Mouse (Mus musculus): Measurements from ENCODE around the gene Tle6.

The Tle6 gene

DNA sequence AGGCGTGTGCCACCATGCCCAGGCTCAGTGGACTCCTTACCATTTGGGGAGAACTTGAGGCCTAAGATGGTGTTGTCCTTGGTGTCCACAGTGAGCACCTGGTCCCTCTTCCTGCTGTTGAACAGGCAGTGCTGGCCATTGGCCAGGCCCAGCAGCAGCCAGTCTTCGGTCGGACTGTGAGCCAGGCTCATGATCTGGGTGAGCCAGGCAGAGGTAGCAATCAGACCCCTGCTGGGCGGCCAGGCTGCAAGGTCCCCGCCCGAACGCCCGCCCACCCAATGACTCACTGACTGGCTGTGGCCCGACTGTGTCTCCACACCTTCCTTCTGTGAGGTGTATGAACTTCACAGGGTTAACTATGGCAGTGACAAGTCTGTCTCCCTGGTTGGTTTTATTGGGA is 9.0 kb downstream of the Tle6 start:
- DNase-seq (ENCODE audit: low spot score) = no peak

GRCm38 (mm10) chr10:81588739-81589138 is 12.1 kb downstream of the Tle6 start:
- DNase-seq (ENCODE audit: low spot score) = no peak

DNA sequence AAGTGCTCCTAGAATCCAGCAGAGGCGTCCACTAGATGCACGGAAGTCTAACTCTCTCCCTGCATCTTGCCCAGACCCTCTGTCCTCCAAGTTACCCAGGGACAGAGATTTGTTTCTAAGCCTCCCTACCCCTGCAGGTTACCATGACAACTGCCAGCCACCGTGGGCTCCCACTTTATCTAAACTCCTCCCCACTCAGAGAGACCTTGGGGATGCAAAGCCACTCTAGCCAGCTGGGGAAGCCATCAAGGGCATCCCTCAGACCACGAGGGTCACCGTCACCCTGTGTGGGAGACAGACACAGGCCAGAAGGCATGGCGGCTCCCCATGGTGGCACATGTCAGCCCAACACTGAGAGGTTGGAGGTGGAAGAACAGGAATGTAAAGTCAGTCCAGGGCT is 17.5 kb downstream of the Tle6 start:
- no peak for DNase-seq (ENCODE audit: low spot score)

DNA sequence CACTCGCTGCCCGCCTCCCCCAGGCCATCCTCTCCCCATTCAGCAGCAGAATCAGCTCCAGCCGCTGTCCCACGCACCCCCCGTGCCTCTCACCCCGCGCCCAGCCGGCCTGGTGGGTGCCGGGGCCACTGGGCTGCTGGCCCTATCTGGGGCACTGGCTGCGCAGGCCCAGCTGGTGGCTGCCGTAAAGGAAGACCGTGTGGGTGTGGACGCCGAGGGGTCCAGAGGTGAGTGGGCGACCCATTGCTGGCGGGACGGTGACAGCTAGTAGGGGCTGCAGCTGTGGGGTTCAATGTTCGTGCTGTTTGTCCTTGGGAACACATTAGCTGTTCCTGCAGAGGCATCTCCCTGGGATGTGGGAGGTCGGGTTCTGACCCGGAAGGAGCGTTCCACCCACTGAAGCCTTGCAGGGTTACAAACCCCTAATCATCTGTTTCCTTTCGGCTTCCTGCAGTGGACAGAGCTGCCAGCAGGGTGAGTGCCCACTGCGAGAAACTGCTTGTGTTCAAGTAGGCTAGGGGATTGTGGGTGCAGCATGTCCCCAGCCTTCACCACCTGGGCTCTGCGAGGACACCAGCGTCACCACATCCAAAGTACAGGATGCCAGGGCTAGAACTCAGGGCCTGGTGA is 20.3 kb downstream of the Tle6 start:
- no peak for DNase-seq (ENCODE audit: low spot score)

DNA sequence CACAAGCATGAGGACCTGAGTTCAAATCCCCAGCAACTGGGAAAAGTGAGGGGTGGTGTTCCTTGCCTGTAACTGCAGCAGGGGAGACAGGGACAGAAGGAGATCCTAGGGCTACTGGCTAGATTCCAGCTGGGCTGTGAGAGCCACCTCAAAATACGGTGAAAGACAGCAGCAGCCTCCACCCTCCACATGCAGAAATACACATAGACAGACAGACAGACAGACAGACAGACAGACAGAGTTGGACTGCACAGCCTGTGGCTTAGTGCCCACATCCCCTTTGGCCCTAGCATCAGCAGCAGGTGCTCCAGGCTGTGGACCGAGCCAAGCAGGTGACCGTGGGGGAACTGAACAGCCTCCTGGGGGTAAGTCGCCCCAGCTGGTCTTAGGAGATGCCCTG is 20.9 kb downstream of the Tle6 start:
- no peak for DNase-seq (ENCODE audit: low spot score)

DNA sequence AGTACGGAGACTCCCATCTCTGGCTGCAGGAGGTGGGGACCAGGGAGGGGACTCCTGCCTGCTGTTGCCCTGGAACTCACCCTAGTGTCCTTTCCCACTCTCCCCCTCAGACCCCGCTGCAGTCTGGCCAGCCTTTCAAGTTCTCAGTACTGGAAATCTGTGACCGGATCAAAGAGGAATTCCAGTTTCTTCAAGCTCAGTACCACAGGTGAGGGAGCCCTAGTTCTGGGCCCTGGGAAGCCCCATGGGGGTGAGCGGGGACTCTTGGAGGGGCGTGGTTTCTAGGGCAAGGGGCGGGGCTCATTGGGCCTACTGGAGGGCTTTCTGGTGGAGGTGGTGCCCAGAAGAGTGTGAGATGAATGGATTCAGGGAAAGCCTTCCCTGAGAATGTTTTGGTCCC is 25.2 kb downstream of the Tle6 start:
- DNase-seq (ENCODE audit: low spot score) = no peak

- no peak for DNase-seq (ENCODE audit: low spot score)
Observed at GRCm38 (mm10) chr10:81575208-81575631, 25.7 kb downstream of the Tle6 start.

- DNase-seq (ENCODE audit: low spot score) = no peak
Observed at GRCm38 (mm10) chr10:81574081-81575056, 26.5 kb downstream of the Tle6 start, which contains the start of gene Tle2. TSS of gene Tle2 (plus strand) at chr10:81574561.

- DNase-seq (ENCODE audit: low spot score) = no peak
Observed at GRCm38 (mm10) chr10:81572975-81573374, 27.9 kb downstream of the Tle6 start.

DNA sequence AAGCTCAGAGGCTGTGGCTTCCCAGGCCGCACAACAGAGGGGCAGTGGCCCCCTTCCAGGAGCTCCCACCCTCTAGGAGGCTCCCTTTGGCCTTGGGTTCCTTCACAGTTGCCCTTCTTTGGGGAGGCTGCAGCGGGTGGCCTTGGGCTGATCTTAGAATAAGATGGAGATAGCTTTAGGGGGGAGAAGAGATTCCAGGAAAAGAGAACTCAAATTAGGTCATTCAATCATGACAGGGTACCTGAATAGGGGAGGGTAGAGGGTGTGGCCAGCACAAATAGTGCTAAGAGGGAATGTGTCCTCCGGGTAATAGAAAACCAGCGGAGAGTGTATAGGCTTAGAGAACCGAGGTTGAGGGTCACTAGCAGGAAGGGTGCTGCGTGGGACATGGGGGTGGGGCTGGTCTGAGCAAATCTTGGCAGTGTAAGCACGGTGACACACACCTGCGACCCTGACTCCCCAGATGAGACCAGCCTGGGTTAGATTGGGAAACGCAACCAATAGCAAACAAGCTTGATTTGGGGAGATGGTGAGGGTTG is 28.7 kb downstream of the Tle6 start:
- no peak for DNase-seq (ENCODE audit: low spot score)

- DNase-seq (ENCODE audit: low spot score) = peak; percentile 94
Observed at GRCm38 (mm10) chr10:81571501-81571876, 29.4 kb downstream of the Tle6 start.

GRCm38 (mm10) chr10:81570831-81571500 is 29.9 kb downstream of the Tle6 start:
- peak; percentile 89 for DNase-seq (ENCODE audit: low spot score)

DNA sequence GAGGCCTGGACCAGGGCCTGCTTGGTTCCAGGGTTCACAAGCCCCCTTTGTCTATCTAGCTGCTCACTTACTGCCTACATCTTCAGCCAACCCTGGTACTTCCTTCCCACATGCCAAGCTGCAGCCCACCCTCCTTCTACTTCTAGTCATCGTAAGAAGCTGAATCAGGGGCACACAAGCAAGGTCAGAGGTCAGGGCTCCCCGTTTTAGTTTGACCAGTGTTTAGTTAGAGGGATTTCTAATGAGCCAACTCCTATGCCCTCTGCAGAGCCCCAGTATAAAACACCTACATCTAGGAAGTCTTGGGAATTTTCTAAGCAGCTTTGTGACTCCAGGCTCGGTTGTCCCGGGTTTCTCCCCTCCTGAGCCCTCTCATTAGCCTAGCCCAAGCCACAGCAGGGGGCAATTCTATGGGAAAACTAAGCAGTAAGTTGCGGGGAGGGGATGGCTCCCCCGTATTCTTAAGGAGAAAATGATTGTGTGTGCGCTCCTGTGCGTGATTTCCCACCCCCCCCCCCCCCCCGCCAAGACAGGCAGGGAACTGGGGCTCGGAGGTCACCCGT is 30.6 kb downstream of the Tle6 start:
- no peak for DNase-seq (ENCODE audit: low spot score)

DNA sequence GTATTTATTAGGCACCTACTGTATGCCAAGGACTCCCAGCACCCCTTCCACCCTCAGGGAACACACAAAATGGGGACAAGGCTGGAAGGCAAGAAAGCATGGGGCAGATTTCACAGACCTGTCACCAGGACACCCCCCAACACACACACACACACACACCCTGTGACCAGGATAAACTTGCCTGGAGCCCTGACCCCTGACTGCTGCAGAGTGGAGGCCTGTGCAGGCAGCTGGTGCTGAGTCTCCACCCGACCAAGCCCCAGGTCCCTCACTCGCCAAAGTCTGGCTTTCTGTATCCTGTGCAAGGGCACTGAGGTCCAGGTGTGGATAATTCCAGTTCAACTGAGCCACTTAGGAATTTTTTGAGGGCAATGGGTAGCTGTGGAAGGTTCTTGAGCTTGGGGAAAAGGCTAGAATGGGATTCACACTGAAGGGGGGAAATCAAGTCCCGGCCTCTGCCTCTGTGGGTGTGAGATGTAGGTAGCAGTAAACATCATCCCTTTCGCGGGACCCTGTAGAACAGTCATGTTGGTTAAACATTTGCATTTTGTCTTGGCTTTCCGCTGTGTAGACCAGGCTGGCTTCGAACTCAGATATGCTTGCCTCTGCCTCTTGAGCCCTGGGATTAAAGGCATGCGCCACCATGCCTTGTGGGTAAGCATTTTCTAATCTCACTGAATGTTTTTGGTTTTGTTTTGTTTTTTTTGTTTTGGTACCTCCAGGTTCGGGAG is 31.2 kb downstream of the Tle6 start:
- no peak for DNase-seq (ENCODE audit: low spot score)

DNA sequence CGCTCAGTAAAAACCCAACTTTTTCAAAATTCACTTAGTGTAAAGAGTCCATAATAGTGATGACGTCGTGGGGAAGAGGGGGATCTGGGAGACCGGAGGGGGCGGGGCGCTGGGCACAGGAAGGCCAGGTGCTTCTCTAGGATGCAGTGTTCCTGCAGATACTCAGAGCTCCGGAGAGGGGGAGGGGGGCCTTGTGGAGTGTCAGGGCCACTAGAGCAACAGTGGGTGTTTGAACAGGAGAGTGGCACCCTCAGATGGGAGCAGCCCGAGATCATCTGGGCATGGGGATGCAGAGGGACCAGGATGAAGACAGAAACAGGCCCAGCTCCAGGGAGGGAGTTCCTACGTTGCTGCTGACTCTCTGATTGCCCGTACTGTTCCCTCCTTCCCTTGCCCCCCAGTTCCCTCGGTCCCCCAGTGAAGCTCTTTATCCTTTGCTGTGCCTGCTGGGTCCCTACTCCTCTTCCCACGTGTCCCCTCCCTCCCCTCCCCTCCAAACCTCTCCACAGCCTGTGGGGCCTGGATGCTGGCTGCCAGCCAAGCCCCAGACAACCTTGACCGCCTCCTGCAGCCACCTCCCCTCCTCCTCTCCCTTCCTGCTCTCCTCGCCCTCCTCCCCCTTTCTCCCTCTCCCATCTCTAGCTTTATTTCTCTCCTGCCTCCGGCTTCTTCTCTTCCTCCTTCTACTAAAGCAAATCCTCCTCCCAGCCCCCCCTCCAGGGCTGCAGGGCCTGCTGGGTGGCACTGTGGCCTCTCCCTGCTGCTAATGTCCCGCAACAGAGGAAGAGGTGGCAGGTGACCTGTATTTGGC is 32.3 kb downstream of the Tle6 start:
- DNase-seq (ENCODE audit: low spot score) = no peak

GRCm38 (mm10) chr10:81565257-81566228 is 35.3 kb downstream of the Tle6 start:
- DNase-seq (ENCODE audit: low spot score) = no peak

DNA sequence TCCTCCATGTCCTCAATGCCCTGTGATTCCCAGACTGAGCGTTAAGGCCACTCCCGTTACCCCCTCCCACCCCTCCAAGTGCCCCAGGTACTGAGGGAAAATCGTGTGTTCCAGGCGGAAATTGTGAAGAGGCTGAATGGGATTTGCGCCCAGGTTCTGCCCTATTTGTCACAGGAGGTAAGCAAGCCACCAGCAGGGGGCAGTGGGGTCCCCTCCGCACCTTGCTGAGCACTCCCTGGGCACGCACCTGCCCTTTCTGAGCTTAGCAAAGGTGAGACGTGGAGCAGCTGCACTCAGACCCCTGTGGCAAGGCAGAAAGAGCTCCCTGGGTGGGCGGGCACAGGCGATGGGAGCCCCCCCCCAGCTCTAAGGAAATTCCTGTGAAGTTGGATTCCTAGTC is 36.1 kb downstream of the Tle6 start:
- DNase-seq (ENCODE audit: low spot score) = no peak

- no peak for DNase-seq (ENCODE audit: low spot score)
Observed at GRCm38 (mm10) chr10:81564216-81564615, 36.7 kb downstream of the Tle6 start.

DNA sequence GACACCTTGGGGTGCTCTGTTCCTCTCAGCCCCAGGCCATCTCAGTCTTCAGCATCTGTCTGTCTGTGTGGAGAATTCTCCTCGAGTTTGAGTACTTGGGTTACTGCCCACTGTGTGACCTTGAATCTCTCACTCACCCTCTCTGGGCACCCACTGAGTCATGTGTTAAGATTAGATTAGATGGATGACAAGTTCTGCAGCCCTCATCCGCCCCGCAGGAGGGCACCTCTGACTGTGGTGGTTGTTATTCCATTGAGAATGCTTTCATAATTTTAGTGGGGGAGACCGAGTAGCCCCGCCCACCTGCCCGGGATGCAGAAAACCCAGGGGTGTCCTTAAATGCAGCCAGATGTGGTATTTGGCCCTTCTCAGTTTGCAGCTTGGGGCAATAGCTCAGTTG is 37.4 kb downstream of the Tle6 start:
- DNase-seq (ENCODE audit: low spot score) = no peak
